Mouse (Mus musculus) testis, adult 2 months (tissue): ENCODE data around the gene Pgm3. TPM values are rescaled to one million over a fixed set of nuclear protein-coding genes. Genes with fewer than 3 reads are reported as not detected.
A peak's percentile ranks its signal among the peaks of the same experiment; 100 is the strongest.
"Not testable (repeated sequence)": the region's sequence is repeated elsewhere in the genome, so short reads cannot be mapped to it uniquely, and the experiment has no call there.

Experiments used
- H3K27ac ChIP-seq: fragments of 200-500 bp; 2 replicates; pipeline ENCODE4 v1.5.1; 2012; ENCODE audit warnings: low read depth, low read length; ENCODE audit not compliant: control insufficient read depth, insufficient read depth
- H3K27me3 ChIP-seq: fragments of 200-500 bp; 2 replicates; pipeline ENCODE4 v1.6.1; 2012; ENCODE audit warnings: mild to moderate bottlenecking, low read length, moderate library complexity; ENCODE audit not compliant: control insufficient read depth, insufficient read depth
- H3K36me3 ChIP-seq: fragments of 200-500 bp; 2 replicates; pipeline ENCODE4 v1.6.1; 2012; ENCODE audit warnings: mild to moderate bottlenecking, low read length; ENCODE audit not compliant: control insufficient read depth, insufficient read depth
- H3K4me1 ChIP-seq: fragments of 200-500 bp; 2 replicates; pipeline ENCODE4 v1.6.1; 2012; ENCODE audit warnings: low read length; ENCODE audit not compliant: control insufficient read depth, insufficient read depth
- H3K4me3 ChIP-seq: fragments of 200-500 bp; 2 replicates; pipeline ENCODE4 v1.5.1; 2012; ENCODE audit warnings: low read depth, mild to moderate bottlenecking, low read length, moderate library complexity, mixed read lengths; ENCODE audit not compliant: control insufficient read depth
- CTCF ChIP-seq: fragments of 200-500 bp; IDR thresholded peaks from 2 replicates; pipeline ENCODE4 v1.5.1; 2012; ENCODE audit warnings: low read depth, mild to moderate bottlenecking, inconsistent platforms, low read length, moderate library complexity; ENCODE audit not compliant: control insufficient read depth, insufficient read depth, insufficient replicate concordance
- POLR2A ChIP-seq: fragments of 200-500 bp; IDR thresholded peaks from 2 replicates; pipeline ENCODE4 v1.6.1; 2012; ENCODE audit warnings: low read depth, mild to moderate bottlenecking, inconsistent platforms, low read length, moderate library complexity; ENCODE audit not compliant: control insufficient read depth
- polyA plus RNA-seq: library from polyadenylated mRNA; depleted of rRNA; stranded (reverse); fragments of >200 nt; gene quantifications from 2 replicates; pipeline ENCODE4 v1.2.3, GENCODE M21; 2012; rRNA removed

Pgm3 gene
- polyA plus RNA-seq = 5.2 and 6.2 TPM in 2 replicates

DNA sequence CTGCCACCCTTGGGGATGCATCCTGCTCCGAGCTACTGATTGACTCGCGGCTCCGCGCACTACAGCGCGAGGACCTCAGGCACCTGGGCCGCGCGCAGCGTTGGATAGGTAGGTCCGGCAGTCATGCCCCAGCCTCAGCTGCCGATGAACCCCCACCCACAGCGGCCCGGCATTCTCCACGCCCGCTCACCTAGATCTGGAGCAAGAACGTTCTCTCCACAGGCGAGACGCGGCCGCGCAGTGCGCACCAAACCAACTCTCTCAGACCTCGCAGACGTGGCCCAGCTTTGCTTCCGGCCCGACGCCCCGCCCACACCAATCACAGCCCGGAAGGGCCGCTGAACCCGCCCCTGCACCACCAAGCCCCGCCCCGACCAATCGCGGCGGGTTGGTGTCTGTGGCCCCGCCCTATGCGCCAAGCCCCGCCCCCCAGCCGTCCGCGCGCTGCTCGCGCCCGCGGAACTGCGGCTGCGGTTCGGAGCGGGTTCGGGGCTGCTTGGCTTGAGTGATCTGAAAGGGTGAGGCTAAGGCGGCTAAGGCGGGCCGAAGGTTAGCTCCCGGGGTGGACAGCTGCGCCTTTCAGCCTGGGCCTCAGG is at the start of gene Pgm3, which contains the start of gene Rwdd2a:
Pgm3 (minus strand) TSS at position 303 of the 596 bp plus-strand sequence.
Rwdd2a (plus strand) TSS at position 452 of the 596 bp plus-strand sequence.
- Histone ChIP-seq H3K27me3 (no peaks in the 10 kb centered on the region), H3K36me3 (no peaks in the 10 kb centered on the region; the same call in 1 of the 2 replicates), H3K4me1 (peaks cover 5% of the 10 kb centered on the region), H3K4me3 (peak within 1 kb of the TSS; percentile 95), H3K27ac (peak within 1 kb of the TSS; percentile 73)
- no peak for TF ChIP-seq CTCF
- peak; percentile 93 for TF ChIP-seq POLR2A

DNA sequence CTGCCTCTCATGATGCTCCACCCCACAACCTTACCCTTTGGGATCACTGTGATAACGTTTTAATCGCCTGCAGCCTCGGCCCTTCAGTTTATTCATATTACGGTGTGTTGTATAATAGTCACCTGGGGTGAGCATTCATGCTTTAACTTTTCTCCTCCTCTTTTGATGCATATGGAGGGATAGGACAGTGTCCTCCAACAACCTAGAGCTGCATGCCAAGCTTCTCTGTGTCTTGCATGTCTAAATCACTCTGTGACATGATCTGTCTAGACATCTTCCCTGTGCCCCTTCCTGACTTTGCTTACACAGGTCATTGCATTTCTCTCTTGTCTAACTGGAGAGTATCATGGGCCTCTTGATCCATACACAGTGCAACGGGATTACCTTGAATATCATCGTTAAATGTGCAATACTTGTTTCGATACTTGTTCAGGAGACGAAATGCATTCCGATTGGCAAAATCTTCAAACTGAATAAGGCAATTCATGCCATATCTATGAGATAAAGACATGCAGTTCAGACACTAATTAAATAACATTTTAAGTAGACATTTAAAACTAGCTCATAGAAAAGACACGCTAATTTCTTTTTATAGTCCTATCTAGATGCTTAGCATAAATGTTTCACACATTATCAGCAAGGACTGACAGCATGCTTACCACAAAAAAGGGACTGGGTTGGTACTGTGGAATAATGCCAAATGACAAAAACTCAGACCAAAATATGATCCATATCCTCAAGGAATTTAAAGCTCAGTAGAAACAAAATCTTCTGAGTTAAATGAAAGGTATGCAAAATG is 47.9 kb upstream of the Pgm3 start:
- Histone ChIP-seq H3K36me3 (peaks cover 4% of the 10 kb centered on the region), H3K27me3 (no peaks in the 10 kb centered on the region), H3K4me1 (no peaks in the 10 kb centered on the region; the same call in 1 of the 2 replicates), H3K4me3 (no peak overlapping the region), H3K27ac (peak overlapping the region; percentile 17; the same call in 1 of the 2 replicates)
- no peak for TF ChIP-seq CTCF
- no peak for TF ChIP-seq POLR2A

DNA sequence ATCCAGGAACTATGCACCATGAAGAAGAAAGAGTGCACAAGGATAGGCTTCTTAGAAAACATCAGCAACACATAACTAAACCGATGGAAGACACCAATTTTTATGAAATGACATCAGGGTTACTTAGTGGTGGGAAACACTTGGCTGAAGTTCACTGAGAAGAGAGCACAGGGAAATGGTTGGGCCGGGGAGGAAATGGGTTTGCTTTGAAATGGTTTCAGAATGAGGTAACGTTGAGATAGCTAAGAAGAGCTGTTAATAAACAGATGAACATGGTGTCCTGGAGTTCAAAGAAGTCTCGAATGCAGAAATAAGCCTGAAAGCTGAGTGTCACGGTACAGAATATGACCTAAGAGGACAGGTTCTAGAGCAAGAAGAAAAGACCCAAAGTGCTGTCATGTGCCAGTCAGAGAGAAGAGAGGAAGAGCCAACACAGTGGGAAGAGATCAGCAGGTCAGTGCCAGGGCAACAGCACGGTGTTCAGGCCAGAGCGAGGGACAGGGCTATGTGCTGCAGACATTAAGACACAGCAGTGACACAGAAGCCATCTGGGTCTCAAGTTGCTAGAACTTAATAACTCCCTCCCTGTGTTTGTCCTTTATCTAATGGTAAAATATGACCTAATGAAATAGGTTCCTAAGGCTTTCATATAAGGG is 46.3 kb upstream of the Pgm3 start:
- TF ChIP-seq POLR2A (no peak; the same call in 1 of the 2 replicates), CTCF (no peak)

DNA sequence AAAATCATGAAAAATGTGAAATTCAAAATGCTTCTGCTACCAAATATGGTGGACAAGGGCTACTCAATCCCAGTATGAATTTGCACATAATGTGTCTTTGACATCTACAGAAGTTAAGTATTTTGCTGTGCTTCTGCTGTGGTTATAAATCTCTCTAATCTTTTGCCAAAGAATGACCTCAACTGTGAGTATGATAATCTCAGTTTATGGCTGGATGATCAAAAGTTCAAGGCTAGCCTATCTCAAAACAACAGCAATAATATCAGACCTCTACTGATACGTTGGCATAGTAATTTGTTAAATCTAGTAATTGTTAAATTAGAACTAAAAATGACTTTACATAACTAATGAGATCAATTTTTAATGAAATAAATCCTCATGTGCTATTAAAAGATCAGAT is 44.1 kb upstream of the Pgm3 start:
- no peak overlapping the region for H3K27ac ChIP-seq
- TF ChIP-seq POLR2A = no peak
- no peak for TF ChIP-seq CTCF
- no peak overlapping the region for H3K4me3 ChIP-seq
- H3K27me3 ChIP-seq = no peaks in the 10 kb centered on the region
- no peaks in the 10 kb centered on the region; the same call in 1 of the 2 replicates for H3K4me1 ChIP-seq
- peaks cover 5% of the 10 kb centered on the region for H3K36me3 ChIP-seq

More for the DNA sequence above, 46.3 kb upstream of the Pgm3 start:
- peak overlapping the region; percentile 72 for H3K27ac ChIP-seq
- H3K36me3 ChIP-seq = peaks cover 4% of the 10 kb centered on the region
- H3K27me3 ChIP-seq = no peaks in the 10 kb centered on the region
- H3K4me3 ChIP-seq = peak overlapping the region; percentile 71
- no peaks in the 10 kb centered on the region; the same call in 1 of the 2 replicates for H3K4me1 ChIP-seq

DNA sequence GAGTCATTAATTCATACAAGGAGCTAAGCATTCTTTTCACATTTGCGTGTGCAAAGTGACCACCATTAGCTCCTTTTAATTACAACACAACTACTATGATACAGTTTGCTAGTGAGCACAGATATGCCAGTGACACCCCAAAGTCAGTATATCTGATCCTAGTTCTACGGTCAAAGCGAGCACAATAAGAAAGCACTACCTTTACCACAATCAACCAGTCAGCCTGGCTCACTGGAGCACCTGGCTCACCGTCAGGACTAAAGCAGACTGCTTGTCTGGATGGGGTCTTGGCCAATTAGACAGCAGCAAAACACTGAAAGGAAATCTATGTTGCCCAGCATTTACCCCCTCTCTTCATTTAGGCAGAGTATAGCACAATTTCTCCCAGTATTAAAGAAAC is 40.4 kb upstream of the Pgm3 start:
- H3K27me3 ChIP-seq = no peaks in the 10 kb centered on the region
- H3K36me3 ChIP-seq = peaks cover 3% of the 10 kb centered on the region; the same call in 1 of the 2 replicates
- H3K27ac ChIP-seq = no peak overlapping the region
- no peak overlapping the region for H3K4me3 ChIP-seq
- TF ChIP-seq CTCF = no peak
- TF ChIP-seq POLR2A = no peak
- no peaks in the 10 kb centered on the region for H3K4me1 ChIP-seq

DNA sequence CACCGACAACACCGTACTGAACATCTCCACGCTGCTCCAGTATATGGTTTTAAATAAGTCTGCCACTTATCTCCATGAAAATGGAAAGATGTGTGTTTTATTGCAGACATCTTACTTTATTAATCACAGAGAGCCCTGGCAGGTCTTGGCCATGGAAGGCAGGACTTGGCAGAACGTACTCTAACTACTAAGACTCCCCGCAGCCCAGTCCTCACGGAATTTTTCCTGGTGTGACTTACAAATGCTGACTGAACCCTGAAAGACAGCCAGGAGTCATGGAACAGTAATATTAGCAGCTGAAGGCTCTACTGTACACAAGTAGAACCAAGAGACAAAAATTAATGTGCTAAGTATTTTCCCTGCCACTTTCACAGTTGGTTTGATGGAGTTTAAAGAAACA is 34.1 kb upstream of the Pgm3 start:
- Histone ChIP-seq H3K27ac (no peak overlapping the region), H3K27me3 (no peaks in the 10 kb centered on the region), H3K4me3 (no peak overlapping the region), H3K36me3 (peaks cover 2% of the 10 kb centered on the region; the same call in 1 of the 2 replicates), H3K4me1 (no peaks in the 10 kb centered on the region)
- TF ChIP-seq POLR2A (no peak), CTCF (no peak)

DNA sequence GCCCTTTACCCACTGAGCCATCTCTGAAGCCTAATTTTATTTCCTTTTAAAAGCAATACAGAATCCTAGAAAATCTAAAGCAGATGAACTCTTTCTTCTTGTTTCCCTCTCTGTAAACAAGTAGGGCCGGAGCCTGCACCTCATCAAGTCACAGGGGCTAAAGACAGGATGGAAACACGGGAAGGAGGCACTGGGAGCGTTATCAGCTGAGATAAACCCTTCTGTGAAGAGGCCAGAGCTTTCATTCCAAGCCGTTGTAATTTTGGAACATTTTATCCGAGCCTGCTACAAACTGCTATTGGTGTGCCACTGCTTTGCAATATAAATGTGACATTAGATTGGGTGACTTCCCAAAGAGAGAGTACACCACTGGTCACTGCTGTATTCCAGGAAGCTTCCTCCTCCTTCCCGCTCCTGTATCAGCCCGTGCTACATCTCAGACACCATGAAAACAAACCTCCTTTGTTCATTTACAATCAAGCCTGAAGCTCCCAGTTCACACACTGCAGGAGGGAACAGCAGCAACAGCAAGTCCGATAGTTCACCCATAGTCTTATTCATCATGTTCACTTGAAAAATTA is 28.2 kb upstream of the Pgm3 start:
- TF ChIP-seq POLR2A (no peak), CTCF (no peak)
- no peak overlapping the region for H3K27ac ChIP-seq

DNA sequence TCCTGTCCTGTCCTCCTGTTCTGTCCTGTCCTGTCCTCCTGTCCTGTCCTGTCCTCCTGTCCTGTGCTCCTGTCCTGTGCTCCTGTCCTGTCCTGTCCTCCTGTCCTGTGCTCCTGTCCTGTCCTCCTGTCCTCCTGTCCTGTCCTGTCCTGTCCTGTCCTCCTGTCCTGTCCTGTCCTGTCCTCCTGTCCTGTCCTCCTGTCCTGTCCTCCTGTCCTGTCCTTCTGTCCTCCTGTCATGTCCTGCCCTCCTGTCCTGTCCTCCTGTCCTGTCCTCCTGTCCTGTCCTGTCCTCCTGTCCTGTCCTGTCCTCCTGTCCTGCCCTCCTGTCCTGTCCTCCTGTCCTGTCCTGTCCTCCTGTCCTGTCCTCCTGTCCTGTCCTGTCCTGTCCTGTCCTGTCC is 25.3 kb upstream of the Pgm3 start:
- H3K4me1 ChIP-seq, H3K27me3 ChIP-seq, H3K4me3 ChIP-seq, H3K36me3 ChIP-seq, H3K27ac ChIP-seq: not testable (repeated sequence)

More for the DNA sequence above, 28.2 kb upstream of the Pgm3 start:
- H3K4me3 ChIP-seq = no peak overlapping the region
- no peaks in the 10 kb centered on the region for H3K27me3 ChIP-seq
- H3K36me3 ChIP-seq = no peaks in the 10 kb centered on the region
- no peaks in the 10 kb centered on the region for H3K4me1 ChIP-seq

DNA sequence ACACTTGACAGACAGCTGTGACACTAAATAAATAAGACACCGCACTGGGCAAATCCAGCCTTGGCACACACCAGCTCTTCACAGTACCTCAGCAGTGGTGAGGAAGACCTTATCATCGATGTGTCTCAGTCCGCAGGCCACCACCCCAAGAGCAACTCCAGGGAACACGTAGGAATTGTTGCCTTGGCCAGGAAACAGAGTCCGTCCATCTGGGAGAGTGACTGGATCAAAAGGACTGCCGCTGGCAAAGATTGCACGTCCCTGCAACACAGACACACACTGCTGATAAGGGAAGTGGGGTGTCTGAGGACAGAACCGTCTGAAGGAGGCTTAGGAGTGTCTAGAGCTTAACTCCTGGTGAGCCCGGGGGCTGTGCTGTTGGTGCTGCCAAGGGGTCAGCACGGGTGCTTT is 22.7 kb upstream of the Pgm3 start:
- H3K4me3 ChIP-seq, H3K36me3 ChIP-seq, H3K27me3 ChIP-seq, H3K4me1 ChIP-seq, H3K27ac ChIP-seq: not testable (repeated sequence)
